Mouse (Mus musculus): ENCODE results near the gene Klhl10.

The Klhl10 gene

DNA sequence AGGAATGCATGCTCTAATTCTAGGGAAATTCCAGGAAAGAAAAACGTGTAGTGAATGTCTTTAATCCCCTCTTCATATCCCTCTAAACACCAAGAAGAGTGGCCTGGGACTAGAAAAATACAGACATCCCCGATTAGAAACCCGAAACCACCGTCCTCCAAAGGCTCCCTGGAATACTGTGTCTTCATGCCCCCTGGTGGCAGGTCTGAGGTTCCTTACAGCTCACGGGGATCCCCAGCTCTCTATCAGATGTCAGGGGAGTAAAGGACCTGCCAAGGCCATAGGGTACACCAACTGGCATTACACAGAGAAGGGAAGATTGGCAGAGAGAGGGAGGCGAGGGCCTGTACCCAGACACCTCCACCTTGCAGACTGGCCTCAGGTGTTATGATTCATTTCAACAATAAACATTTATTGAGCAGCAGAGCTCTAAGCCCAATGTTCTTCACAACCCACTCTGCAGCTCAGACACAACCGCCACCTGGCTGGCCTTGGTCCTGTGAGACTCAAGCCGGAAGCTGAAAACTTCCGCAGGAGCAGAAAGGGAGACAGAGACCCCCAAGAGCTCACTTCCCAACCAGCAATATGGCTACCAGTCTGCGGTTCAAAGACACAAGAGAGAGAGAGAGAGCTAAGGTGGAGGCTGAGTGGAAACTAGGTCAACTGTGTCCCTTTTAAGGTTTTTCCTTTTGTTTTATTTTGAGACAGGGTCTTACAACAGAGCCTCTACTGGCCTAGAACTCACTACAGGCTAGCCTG is 33.5 kb upstream of the Klhl10 start:
- no peak for DNase-seq (ENCODE audit: low read depth, low spot score)

- no peak for DNase-seq (ENCODE audit: low read depth, low spot score)
Measured at GRCm38 (mm10) chr11:100408835-100409462, 32.8 kb upstream of the Klhl10 start.

GRCm38 (mm10) chr11:100409686-100410085 is 32.0 kb upstream of the Klhl10 start:
- no peak for DNase-seq (ENCODE audit: low read depth, low spot score)

- DNase-seq (ENCODE audit: low read depth, low spot score), result no peak
Measured at GRCm38 (mm10) chr11:100411736-100412135, 30.0 kb upstream of the Klhl10 start.

DNA sequence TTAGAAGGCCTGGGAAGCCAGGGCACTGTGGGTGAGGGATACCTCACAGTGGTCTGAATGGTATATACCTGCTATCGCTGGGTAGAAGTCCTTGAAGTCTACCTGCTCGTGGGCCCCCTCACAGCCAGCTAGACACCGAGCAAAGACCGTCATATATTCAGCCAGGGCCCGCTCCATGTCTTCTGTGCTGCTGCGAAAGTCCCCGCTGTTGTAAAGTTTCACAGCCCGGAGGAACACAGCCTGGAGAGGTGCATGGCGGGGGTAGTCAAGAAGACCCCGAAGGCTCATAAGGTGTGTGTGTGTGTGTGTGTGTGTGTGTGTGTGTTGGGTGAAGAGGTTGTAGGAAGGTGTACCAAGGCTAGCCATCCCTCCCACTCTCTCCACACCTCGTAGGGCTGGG is 28.2 kb upstream of the Klhl10 start:
- no peak for DNase-seq (ENCODE audit: low read depth, low spot score)

GRCm38 (mm10) chr11:100414021-100414913 is 27.4 kb upstream of the Klhl10 start, which contains the start of gene P3h4:
Gene P3h4 (minus strand): TSS chr11:100414836.
- DNase-seq (ENCODE audit: low read depth, low spot score), result no peak

- no peak for DNase-seq (ENCODE audit: low read depth, low spot score)
Measured at GRCm38 (mm10) chr11:100414914-100415822, 26.5 kb upstream of the Klhl10 start, which contains the start of gene Fkbp10. Gene Fkbp10 (plus strand): TSS chr11:100415697.

DNA sequence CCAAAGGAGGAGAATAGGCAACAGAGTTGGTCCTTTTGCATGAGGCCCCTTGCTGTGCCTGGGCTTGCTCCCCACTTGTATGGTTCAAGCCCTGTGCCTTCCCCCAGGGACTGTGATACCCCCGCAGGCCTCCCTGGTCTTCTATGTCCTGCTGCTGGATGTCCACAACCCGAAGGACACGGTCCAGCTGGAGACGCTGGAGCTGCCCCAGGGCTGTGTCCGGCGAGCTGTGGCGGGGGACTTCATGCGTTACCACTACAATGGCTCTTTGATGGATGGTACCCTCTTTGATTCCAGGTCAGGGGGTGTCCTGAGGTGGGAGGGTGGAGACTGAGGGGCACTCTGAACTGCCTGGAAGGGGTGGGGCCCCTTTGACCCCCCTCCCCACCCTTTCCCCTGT is 20.2 kb upstream of the Klhl10 start:
- no peak for DNase-seq (ENCODE audit: low read depth, low spot score)

- DNase-seq (ENCODE audit: low read depth, low spot score), result no peak
Measured at GRCm38 (mm10) chr11:100423836-100424235, 17.9 kb upstream of the Klhl10 start.

DNA sequence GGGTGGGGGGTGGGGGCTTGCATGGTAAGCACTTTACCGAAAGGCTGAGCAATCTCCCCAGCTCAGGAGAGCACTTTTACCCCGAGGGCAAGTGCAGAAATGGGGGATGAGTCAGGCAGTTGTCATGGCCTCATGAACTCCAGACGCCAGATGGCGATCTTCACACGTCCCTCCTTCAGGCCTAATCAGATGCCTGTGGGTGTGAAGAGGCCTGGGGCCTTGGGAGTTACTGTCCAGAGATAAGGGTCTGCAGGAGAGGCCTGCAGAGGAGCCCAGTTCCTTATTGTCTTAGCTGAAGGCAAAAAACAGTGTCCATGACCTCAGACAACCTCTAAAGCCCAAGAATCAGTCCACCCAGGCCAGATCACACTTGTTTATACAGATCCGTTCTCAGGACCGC is 15.9 kb upstream of the Klhl10 start:
- DNase-seq (ENCODE audit: low read depth, low spot score), result no peak

- DNase-seq (ENCODE audit: low read depth, low spot score), result no peak
Measured at GRCm38 (mm10) chr11:100426820-100427219, 14.9 kb upstream of the Klhl10 start.

- DNase-seq (ENCODE audit: low read depth, low spot score), result no peak
Measured at GRCm38 (mm10) chr11:100428612-100429199, 13.0 kb upstream of the Klhl10 start.

DNA sequence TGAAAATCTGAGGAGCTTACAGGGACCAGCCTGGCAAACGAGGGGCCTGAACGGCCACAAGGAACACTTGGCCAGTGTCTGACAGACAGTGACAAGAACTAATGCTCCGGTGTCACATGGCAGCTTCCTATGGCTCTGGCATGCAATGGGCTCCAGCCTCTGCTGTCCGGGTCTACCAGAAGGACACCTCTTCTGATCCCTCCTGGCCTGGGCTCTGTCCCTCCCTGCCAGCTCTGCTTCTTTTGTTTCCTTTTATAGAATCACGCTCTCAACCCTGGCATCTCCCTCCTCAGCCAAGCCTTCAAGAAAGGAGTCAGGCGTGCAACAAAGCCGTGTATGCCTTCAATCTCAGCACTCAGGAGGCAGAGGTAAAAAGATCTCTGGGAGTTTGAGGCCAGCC is 11.7 kb upstream of the Klhl10 start:
- no peak for DNase-seq (ENCODE audit: low read depth, low spot score)

GRCm38 (mm10) chr11:100432002-100432401 is 9.7 kb upstream of the Klhl10 start:
- DNase-seq (ENCODE audit: low read depth, low spot score), result no peak

GRCm38 (mm10) chr11:100435678-100436246 is 6.0 kb upstream of the Klhl10 start:
- no peak for DNase-seq (ENCODE audit: low read depth, low spot score)

DNA sequence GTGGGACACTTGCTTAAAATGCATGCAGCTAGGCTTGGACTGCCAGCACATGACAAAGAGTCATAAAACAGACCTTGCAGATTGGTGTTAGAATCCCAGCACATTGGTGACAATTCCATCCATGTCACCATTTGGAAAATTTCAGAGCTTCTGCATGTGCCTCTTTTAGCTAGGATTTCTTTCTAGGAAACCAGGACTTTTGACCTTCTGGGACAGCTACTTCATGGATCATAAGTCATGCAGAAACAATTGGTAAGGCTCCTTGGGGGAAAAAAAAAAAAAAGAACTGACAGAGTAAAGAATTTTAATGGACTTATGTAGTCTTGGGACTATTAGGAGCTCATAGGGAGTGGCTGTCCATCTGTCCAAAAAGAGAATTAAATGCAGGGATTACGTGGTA is 3.8 kb upstream of the Klhl10 start:
- no peak for DNase-seq (ENCODE audit: low read depth, low spot score)

GRCm38 (mm10) chr11:100440691-100441522 is 810 bp upstream of the Klhl10 start:
- DNase-seq (ENCODE audit: low read depth, low spot score), result peak; percentile 67

GRCm38 (mm10) chr11:100442625-100443024 is 908 bp downstream of the Klhl10 start:
- no peak for DNase-seq (ENCODE audit: low read depth, low spot score)

DNA sequence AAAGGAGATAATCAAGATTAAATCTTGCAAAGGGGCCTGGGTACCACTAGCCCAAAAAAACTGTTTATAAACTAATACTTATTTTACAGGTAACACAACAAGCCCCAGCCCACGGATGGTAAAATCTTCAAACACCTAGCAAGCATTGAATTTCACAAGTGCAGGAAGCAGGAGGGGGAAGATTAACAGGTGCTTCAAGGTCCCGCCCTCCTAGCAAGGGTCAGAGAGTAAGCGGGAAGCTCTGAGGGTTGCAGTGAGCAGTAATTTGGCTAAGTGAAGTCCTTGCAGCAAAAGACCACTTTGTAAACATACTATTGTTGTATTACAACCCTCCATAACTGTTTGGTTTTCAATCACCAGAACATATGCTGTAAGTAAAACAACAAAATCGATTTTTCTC is 15.5 kb downstream of the Klhl10 start:
- DNase-seq (ENCODE audit: low read depth, low spot score), result no peak
